Mouse (Mus musculus) CD4-positive, CD25-positive, alpha-beta regulatory T cell, adult 4 months (primary cell): Measurements from ENCODE around the gene Rinl. TPM values are rescaled to one million over a fixed set of nuclear protein-coding genes. Genes with fewer than 3 reads are reported as not detected.

Experiments used
- ATAC-seq: one replicate; pipeline ENCODE4 v1.8.0; 2017
- polyA plus RNA-seq, 2 experiments: library from polyadenylated mRNA; unstranded; fragments of 100-300 nt; shearing (Covaris generic); gene quantifications; one replicate each; pipeline ENCODE4 v1.2.1; 2017

Rinl gene
- polyA plus RNA-seq, result 100 to 1,000 TPM; 197 to 273 TPM

DNA sequence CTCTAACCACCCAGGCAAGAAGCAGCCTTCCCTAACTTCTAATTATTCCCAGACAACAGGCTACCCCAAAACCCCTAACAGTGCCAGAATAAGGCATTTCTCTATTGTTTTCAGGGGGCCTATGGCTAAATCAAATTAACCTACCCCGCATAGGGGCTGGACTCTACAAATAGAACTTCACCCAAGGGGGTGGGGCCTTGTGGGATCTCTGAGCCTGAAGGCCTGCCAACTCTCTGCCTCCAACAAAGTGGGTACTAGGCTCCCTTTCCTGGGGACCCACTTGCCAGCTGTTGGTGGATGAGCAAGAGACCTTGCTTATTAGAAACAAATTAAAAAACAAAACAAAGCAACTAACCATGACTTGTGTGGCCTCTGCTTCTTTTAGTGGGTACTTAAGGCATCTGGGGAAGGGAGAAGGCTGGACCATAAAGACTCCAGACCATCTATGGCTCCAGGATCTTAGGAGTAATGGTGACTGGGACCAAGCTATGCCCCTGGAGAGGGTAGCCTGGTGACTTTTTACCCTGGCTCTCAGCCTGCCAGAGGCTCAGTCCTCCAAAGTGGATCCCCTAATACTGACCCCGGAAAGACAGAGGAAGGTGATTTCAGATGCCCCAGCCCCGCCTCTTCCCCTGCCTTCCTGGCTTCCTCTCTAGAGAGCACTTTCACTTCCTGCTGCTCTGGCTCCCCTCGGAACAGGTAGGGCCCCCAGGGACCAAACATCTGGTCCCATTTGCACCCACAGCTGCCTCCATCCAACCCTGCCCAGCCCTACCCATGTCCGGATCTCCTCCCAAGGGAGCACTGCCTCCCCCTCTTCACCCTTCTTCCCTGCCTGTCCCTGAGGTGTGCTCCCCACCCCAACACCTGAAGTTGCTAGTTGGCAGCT is at the start of gene Rinl:
Gene Rinl, plus strand, starts transcription at position 663 of the 889 bp plus-strand sequence.
- peak; percentile 83 for ATAC-seq

DNA sequence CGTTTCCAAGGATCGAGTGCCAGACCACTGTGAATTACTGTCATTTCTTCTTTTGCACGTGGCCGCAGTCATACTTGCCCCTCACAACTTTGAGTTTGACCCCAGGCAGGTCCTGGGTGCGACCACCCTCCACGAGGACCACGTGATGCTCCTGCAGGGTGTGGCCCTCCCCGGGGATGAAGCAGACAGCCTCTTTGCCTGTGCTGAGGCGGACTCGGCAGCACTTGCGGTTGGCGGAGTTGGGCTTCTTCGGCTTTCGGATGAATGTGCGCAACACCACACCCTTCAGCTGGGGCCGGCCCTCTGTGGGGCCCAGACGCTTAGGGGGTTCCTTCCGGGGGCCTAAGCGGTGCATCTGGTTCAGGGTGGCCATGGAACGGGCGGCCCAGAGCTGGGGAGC is 48.9 kb upstream of the Rinl start:
- ATAC-seq, result no peak

DNA sequence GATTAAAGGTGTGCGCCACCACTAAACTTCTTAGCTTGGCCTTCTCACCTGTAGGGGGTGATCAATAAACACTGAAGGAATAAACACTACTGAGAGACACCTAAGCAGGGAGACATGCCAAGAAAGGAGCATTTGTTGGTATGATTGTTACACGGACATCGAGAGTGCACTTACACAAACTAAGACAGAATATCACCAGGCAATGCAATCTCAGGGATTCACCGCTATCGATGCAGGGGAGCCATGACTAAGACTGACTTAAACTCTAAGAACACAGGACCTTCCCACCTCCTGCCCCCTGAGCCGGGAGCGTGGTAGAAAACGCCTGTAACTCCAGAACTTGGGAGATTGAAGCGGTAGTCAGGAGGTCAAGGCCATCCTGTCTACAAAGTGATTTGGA is 47.8 kb upstream of the Rinl start:
- no peak for ATAC-seq

DNA sequence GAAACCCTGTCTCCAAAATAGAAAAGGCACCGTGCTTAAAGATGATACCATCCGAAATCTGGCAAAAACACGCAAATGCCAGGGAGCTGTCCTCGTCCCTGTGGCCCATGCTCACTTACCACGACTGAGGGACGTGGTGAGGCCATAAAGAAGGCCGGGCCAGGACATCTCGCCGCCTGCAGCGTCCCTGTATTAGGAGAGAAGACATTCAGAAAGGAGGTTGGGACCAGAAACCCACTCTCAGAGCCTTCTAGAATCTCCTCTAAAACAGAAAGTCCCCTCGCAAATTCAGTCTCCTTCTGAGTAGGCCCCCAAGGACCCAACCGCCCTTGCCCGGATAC is 47.4 kb upstream of the Rinl start:
- no peak for ATAC-seq

DNA sequence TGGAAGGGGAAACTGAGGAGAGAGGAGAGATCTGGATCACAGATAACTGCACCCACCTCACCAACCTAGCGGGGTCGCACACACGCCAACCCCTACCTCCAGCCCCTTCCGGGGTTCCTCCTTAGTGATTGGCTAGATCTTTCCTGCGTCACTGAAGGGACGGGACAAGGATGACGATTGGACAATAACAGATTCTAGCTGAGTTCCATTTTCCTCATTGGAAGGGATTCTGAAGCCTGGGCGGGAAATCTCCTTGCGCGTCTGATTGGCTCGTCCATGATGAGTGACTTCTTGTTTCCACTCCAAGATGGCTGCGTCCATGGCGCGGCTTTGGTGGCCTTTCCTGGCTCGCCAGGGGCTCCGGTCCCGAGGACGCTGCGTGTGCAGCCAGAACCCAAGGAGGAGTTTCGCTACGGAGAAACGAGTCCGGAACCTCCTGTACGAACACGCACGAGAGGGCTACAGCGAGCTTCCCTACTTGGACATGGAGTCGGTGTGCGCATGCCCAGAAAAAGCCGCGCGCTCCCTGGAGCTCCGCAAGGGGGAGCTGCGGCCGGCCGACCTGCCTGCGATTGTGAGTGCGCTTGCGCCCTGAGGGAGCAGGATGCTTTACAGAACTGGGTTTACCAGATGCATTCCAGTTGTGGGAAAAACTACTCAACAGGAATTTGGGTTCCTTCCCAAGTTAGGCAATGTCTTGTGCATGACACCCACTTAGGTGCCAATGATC is 46.9 kb upstream of the Rinl start, which contains the start of the genes Mrps12 and Sars2:
Gene Mrps12, minus strand, starts transcription at position 112 of the 730 bp plus-strand sequence.
Gene Sars2, plus strand, starts transcription at position 284 of the 730 bp plus-strand sequence.
- peak; percentile 97 for ATAC-seq

DNA sequence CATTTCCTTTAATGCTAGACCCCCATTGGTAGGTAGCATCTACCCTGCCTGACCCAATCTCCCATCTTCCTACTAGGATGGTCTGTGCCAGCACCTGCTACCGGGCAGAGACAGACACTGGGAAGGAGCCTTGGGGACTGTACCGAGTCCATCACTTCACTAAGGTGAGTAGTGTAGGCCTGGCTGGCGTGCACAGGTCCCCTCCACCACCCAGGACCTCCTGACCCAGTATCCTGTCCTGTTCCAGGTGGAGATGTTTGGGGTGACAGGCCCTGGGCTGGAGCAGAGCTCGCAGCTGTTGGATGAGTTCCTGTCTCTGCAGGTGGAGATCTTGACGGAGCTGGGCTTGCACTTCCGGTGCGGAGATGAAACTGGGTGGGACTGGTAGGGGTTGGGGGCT is 38.8 kb upstream of the Rinl start:
- ATAC-seq, result no peak

DNA sequence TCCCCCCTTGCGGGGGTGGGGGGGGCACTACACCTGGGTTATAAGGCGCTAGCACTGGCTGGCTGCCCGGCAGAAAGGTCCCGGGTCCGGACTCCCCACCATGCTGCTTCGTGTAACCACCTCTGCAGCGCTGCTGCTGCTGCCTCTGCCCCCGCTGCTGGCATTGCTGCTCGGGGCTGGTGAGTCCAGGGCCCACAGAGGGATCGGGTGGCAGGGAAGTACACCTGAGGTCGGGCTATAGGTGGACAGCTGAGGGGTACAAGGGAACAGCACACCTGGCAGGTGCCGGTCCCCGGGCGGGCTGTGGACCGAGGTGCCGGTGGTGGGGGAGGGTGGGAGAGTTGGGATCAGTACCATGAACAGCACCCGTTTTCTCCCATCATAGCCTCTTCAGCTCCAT is 32.7 kb upstream of the Rinl start, which contains the start of gene Ccer2:
Gene Ccer2, plus strand, starts transcription at position 96 of the 400 bp plus-strand sequence.
- ATAC-seq, result no peak

DNA sequence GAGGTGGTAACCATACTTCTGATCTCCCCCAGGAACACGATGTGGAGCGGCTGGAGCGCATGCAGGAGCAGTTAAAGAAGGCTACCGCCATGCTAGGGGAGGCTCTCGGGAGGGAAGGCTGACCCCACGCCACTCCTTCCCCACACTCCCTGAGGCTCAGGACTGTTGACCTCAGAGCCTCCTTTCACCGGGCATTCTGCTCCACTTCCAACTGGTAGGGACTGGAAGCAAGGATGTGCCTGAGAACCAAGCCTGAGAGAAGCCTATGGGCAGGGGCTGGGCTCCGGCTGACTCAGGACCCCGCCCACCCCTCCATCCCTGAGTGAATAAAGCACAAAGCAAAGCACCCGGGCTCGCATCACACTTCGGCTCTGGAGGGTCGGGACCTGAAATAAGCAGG is 30.1 kb upstream of the Rinl start:
- ATAC-seq, result no peak

DNA sequence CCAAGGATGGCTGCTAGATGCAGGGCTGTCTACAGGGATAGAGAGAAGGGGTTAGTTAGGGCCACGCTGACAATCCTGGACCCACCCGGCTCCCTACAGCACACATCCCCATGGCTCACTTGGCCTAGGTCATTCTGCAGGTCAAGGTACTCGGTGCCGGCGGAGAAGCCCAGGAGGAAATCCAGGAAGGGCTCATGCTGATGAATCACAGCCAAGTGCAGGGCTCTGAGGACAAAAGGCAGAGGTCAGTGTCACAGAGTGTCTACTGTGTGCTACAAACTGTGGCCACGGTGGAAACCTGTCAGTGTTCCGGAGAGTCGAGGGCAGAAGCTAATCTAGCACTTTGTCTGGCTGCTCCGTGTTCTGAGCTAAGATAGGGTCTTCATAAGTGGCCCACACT is 26.9 kb upstream of the Rinl start:
- no peak for ATAC-seq

DNA sequence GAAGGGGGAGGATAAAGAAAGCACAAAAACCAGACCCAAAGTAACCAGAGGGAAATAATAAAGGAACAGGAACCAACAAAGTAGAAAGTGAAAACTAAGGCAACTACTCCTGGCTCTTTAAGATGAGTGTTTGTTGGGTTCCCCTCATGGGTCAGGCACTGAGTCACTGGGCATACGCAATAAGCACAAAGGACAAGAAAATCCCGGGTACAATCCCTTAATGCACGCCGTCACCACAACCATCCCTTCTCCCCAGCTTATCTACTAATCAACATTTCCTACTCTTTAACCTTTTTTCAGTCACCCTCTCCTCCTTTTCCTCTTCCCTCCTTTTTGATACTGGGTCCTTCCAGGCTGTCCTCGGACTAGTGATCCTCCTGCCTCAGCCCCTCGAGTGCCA is 23.6 kb upstream of the Rinl start:
- ATAC-seq, result no peak

DNA sequence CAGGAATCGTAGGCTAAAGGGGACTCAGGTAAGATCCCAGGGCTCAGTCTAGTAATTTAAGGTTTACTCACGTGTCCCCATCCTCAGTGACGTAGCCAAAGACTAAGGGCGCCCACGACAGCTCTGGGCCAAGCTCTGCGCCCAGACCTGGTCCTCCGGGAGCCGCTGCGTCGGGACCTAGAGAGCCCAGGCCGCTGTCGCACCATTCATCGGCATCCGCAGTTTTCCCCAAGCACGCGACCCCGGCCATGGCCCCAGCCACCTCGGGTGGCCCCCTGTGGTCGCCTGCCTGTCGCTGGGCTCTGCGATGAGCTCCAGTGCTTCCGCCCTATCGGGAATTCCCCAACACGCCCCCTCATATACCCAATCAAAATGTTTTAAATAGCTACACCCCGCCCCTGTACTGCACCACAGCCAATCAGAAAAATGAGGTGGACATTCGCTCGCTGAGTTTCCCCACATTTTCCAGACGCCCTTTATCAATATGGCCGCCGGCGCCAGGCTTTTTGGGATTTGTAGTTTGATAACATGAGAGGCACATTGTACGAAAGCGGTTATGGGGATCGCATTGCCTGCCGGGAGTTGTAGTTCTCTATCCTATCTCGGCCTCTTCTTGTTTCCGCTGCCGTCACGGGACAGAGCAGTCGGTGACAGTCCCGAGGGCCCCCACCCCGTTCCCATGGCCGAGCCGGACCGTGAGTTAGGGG is 22.4 kb upstream of the Rinl start, which contains the start of gene Sirt2:
Gene Sirt2, plus strand, starts transcription at position 563 of the 707 bp plus-strand sequence.
- peak; percentile 95 for ATAC-seq

DNA sequence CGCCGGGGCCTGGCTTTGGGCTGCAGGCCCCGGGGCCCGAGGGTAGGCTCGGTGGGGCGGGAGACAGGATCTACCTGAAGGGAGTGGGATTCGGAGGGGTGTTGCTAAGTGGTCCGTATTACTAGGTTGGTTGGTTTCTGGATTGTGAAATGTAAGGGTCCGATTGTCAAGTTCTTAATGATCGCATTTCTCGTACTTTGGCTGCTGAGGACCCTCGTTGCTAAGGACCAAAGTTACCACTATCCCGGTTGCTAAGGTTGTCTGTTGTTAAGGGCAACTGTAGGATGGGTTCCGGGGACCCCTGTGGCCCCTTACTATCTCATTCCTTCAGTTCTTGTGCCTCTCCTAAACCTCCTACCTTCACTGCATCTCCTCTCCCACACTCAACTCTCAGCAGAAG is 21.9 kb upstream of the Rinl start:
- no peak for ATAC-seq

DNA sequence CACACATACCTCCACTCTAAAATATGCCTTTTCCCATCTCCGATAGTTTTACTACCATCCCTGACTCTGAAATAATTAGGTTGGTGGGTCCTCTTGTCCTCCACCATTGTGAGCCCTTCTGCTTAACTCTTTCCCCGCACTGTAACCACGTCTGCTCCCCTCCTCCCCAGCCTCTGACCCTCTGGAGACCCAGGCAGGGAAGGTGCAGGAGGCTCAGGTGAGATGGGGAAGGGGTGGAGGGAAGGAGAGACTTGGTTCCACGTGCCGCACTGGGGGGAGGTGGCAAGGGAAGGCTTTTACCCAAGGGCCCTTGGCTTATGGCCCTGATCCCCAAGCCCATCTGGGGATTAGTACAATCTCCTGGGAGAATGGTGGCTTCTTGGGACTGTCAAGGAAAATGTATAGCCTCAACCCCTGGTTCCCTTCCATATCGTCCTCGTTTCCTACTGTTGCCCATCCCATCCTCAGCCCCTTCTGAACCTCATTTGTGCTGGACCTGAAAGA is 21.3 kb upstream of the Rinl start, which contains the start of gene Nfkbib:
Gene Nfkbib, minus strand, starts transcription at position 51 of the 504 bp plus-strand sequence.
- ATAC-seq, result no peak

DNA sequence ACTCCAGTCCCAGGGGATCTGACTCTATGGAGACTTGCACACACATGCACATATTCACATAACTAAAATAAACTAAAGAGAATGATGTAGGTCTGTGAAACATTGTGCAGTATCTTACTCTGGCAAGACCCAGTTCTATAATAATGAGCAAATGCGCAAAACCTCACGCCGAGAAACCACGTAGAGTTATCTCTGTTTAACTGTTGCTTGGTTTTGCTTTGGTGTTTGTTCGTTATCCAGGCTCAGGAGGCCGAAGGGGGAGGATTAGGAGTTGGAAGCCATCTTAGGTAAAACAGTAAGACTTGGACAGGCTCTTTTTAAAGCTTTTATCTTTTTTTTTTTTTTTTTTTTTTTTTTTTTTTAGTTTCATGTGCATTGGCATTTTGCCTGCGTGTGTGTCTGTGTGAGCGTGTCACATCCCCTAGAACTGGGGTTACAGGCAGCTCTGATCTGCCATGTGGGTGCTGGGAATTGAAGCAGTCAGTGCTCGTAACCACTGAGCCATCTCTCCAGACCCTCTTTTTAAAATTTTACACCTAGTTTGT is 19.3 kb upstream of the Rinl start:
- ATAC-seq, result no peak

DNA sequence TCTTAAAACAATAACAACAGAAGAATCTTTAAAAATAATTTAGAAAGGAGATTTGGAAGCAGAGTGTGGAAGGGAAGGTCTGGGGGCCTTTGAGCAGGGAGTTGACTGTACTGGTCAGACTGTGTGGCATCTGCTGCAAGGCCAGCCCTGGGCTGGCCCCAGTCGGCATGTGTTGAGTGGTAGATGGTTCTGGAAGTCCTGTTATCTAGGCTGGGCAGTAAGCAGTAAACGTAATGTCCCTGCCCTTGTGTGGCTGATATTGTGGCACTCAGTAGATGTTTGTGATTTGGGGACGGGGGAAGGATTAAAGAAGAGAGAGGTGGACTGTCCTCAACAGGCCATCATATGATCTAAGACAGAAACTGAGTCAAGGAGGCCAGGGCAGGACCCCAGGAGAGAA is 18.5 kb upstream of the Rinl start:
- no peak for ATAC-seq

DNA sequence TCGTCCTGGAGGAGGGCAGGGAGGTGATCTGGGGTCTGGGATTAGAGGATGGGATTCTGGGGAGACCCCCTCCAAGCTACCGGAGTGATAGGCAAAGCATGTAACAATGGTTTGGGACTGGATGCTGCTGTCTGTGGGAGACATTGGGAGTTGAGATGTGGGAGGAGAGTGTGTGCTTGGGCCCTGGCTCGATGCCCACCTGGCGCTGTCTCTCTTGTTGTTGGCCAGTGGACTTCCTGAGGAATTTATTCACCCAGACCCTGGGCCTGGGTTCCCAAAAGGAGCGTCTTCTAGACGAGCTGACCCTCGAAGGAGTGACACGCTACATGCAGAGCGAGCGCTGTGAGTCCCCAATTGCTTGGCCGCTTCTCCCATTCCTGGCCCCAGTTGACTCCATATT is 16.9 kb upstream of the Rinl start:
- no peak for ATAC-seq

DNA sequence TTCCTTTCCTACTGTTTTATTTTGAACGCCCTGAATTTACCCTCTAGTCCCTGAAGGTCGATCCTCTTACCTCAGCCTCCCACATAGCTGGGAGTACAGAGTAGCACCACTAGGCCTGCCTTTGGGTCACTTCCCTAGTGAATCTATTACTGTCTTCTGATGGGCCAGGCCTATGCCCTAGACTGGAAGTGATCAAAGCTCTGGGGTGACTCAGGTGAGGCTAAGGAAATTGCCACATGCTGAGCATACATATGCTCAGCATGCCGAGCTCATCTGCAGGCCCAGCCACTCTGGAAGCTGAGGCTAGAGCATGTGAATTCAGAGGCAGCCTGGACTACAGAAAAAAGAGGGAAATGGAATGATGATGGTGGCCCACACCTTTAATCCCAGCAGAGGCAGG is 15.6 kb upstream of the Rinl start:
- no peak for ATAC-seq

DNA sequence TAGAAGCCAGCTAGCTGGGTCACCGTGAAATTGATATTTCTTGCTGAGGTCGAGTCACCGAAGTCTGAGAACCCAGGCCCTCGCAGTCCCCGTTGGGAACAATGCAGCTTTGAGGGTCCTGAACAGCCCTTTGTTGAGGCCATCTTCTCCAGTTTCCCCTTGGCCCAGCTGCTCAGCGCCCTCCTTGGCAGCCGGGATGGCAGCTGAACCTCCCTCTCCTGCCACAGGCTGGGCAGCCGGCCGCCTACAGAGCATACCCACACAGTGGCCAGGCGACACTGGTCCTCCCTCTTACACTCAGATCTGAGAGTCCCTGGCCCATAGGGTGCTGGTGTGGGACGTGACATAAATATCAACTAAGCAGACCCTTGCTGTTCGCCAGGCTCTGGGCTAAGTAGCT is 14.6 kb upstream of the Rinl start:
- no peak for ATAC-seq

DNA sequence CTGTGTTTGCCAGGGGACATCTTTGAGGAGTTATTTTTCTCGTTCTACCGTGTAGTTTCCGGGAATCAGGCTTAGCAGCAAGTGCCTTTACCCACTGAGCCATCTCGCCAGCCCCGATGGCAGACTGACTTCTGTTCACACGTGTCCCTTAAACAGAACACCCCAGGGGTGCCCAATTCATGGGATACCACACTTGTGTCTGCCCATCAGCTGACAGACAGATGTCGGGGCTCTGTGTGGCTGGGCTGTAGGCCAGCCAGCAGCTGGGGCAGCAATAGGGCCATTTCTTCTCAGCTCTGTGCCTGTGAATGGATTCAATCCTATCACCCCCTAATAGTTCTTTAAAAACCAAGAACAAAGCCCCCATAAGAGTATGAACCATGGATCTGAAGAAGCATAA is 13.6 kb upstream of the Rinl start:
- no peak for ATAC-seq

DNA sequence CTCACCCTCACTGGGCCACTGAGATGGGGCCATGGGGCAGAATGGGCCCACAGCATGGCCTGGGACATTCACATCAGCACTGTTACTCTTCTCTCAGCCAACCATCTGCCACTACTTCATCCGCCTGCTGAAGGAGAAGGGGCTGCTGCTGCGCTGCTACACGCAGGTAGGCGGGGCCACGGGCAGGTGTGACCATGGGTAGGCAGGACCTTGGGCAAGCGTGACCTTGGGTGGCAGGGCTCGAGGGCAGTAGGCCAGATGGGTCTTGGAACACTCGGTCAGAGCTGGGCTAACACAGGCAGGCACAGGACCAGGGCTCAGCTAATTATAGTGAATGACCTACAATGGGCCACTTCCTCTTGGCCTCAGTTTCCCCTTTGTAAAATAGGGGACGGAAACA is 9.9 kb upstream of the Rinl start:
- ATAC-seq, result no peak

DNA sequence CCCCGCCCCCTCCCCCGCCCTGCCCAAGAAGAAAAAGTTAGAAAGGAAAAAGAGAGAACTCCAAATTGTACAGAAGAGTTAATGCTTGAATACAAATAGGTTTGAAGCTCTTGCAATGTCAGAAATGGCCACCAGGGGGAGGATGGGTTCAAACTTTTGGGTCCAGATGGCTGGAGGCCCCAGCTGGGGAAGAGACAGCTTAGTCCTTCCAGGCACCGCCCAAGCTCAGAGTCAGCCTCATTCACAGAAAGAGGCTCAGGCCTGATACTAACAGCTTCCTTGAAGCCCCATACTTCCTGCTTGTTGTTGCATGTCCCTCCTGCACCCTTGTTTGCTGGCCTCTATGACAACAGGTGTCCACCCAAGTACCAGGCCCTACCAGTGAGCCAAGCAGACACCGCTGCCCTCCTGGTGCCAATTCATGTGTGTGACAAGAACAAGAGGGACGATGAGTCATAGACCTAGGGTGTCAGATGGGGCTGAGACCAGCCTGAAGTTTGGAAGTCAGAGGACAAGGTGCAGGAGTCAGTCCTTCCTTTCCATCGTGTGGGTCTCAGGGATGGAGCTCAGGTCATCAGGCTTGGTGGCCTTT is 8.6 kb upstream of the Rinl start:
- peak; percentile 40 for ATAC-seq

DNA sequence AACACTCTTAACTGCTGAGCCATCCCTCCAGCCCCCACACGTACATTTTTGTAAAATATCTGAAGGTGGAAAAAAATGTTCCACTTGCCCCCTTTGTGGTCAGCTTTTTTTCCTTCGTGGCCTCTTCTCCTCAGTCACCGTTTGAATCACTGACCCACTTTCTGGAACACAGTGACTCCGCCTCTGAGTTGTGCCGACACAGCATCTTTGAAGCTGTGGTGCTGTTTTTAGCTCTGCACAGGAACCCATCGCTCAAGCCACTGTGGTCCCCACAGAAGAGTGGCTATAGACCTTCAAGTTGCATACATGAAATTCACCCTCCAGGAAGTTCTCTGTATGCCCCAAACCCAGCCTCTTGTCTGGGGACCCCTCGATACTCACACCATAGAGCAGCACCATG is 7.9 kb upstream of the Rinl start:
- peak; percentile 49 for ATAC-seq
